Mouse (Mus musculus) embryonic facial prominence, embryonic 13.5 days (tissue): Measurements from ENCODE around the gene Atp6v1f. TPM values are rescaled to one million over a fixed set of nuclear protein-coding genes. Genes with fewer than 3 reads are reported as not detected.

Experiments
- polyA plus RNA-seq: library from polyadenylated mRNA; unstranded; fragments of >200 nt; fragmentation: Nextera tagmentation; extraction: Ambion mirVana; gene quantifications from 2 replicates; pipeline ENCODE4 v1.2.1, GENCODE M21; 2015

The Atp6v1f gene
- polyA plus RNA-seq, 1 experiment from 2014 or later = 233 TPM

Other genes with a start within 250 kb of the Atp6v1f start
- 43.1 and 45.7 TPM in 2 replicates for gene Hilpda, start 195.2 kb upstream of the Atp6v1f start, polyA plus RNA-seq
- gene Fam71f2, start 188.1 kb upstream of the Atp6v1f start, polyA plus RNA-seq = 0.55 and 1.0 TPM in 2 replicates
- not detected in 2 replicates for gene Fam71f1, start 148.6 kb upstream of the Atp6v1f start, polyA plus RNA-seq
- gene Calu, start 119.6 kb upstream of the Atp6v1f start, polyA plus RNA-seq = 378 and 449 TPM in 2 replicates
- 0.70 and 1.0 TPM in 2 replicates for gene Opn1sw, start 79.2 kb upstream of the Atp6v1f start, polyA plus RNA-seq
- 20.2 and 30.7 TPM in 2 replicates for gene Ccdc136, start 71.4 kb upstream of the Atp6v1f start, polyA plus RNA-seq
- 11.3 and 12.2 TPM in 2 replicates for gene Flnc, start 34.5 kb upstream of the Atp6v1f start, polyA plus RNA-seq
- gene Atp6v1fnb, start 3.7 kb downstream of the Atp6v1f start, polyA plus RNA-seq = 0.32 TPM in 1 of 2 replicates, not detected in the other
- gene Kcp, start 40.2 kb downstream of the Atp6v1f start, polyA plus RNA-seq = 37.9 and 44.7 TPM in 2 replicates
- gene Irf5, start 58.9 kb downstream of the Atp6v1f start, polyA plus RNA-seq = 3.6 and 4.6 TPM in 2 replicates
- 97.3 and 97.6 TPM in 2 replicates for gene Tnpo3, start 142.2 kb downstream of the Atp6v1f start, polyA plus RNA-seq
- 2.8 and 4.7 TPM in 2 replicates for gene Tspan33, start 226.5 kb downstream of the Atp6v1f start, polyA plus RNA-seq